ENCODE assay signal across 15 mouse cellular contexts in genomic region chr12:39742156-39743063, GRCm38 (mm10).
A peak's percentile ranks its signal among the peaks of the same experiment; 100 is the strongest.
DNase-seq lines count a peak whose midpoint lies in the region; ATAC-seq and TF ChIP-seq lines count a peak whose summit lies in the region.
"Had no signal": no experiment of that assay in that cellular context is flagged by ENCODE, and none has a peak within 500 bp of the region (broad histone marks: within the 10 kb centered on the region; RNA-seq: fewer than 3 reads in every experiment).

No protein-coding gene starts in this region.

- H3K27ac ChIP-seq in embryonic facial prominence, embryonic 10.5 days (replicated peaks) = no peak overlapping the region; the same call in 1 of the 2 replicates
- no peak overlapping the region for H3K27ac ChIP-seq in hindbrain, embryonic 12.5 days
- peak overlapping the region; percentile 60; the same call in 1 of the 2 replicates for H3K27ac ChIP-seq in neural tube, embryonic 11.5 days (ENCODE audit: low read depth, low read length)
- H3K27ac ChIP-seq in stomach, postnatal 0 days (replicated peaks) = no peak overlapping the region
- H3K27ac ChIP-seq: heart, embryonic 10.5 days; liver, embryonic 15.5 days had no signal

- H3K27me3 ChIP-seq in embryonic facial prominence, embryonic 10.5 days (replicated peaks; ENCODE audit: low read depth, poor library complexity, severe bottlenecking) = no peaks in the 10 kb centered on the region
- no peaks in the 10 kb centered on the region for H3K27me3 ChIP-seq in hindbrain, embryonic 12.5 days
- H3K27me3 ChIP-seq in neural tube, embryonic 11.5 days (ENCODE audit: control insufficient read depth, insufficient read depth, low read length) = no peaks in the 10 kb centered on the region
- no peaks in the 10 kb centered on the region for H3K27me3 ChIP-seq in stomach, postnatal 0 days (ENCODE audit: control insufficient read depth, insufficient read depth, low read length)
- H3K27me3 ChIP-seq: CH12.LX; liver, embryonic 15.5 days had no signal

- H3K9ac ChIP-seq in hindbrain, embryonic 12.5 days = no peak overlapping the region
- H3K9ac ChIP-seq in neural tube, embryonic 11.5 days (ENCODE audit: low read length) = no peak overlapping the region
- H3K9ac ChIP-seq in stomach, postnatal 0 days (ENCODE audit: low read length) = no peak overlapping the region
- H3K9ac ChIP-seq: liver, embryonic 15.5 days had no signal

- no peak for TF ChIP-seq CTCF in stomach, postnatal 0 days (IDR thresholded peaks at IDR 0.05; ENCODE audit: low read depth)

- no peak overlapping the region for H3K4me3 ChIP-seq in embryonic facial prominence, embryonic 10.5 days
- no peak overlapping the region for H3K4me3 ChIP-seq in hindbrain, embryonic 12.5 days
- H3K4me3 ChIP-seq in neural tube, embryonic 11.5 days (ENCODE audit: low read depth, low read length) = no peak overlapping the region
- no peak overlapping the region for H3K4me3 ChIP-seq in stomach, postnatal 0 days (ENCODE audit: low read depth, low read length)
- H3K4me3 ChIP-seq: heart, embryonic 10.5 days; liver, embryonic 15.5 days had no signal

- H3K4me1 ChIP-seq in embryonic facial prominence, embryonic 10.5 days = peaks cover 7% of the 10 kb centered on the region
- H3K4me1 ChIP-seq in hindbrain, embryonic 12.5 days = peaks cover 8% of the 10 kb centered on the region; the same call in 1 of the 2 replicates
- H3K4me1 ChIP-seq in neural tube, embryonic 11.5 days (ENCODE audit: control insufficient read depth, insufficient read depth, low read length) = peaks cover 5% of the 10 kb centered on the region
- no peaks in the 10 kb centered on the region for H3K4me1 ChIP-seq in stomach, postnatal 0 days (replicated peaks; ENCODE audit: control insufficient read depth, insufficient read depth)
- H3K4me1 ChIP-seq: heart, embryonic 10.5 days; liver, embryonic 15.5 days had no signal

- no peaks in the 10 kb centered on the region for H3K9me3 ChIP-seq in embryonic facial prominence, embryonic 10.5 days
- H3K9me3 ChIP-seq in hindbrain, embryonic 12.5 days (replicated peaks) = no peaks in the 10 kb centered on the region
- no peaks in the 10 kb centered on the region for H3K9me3 ChIP-seq in neural tube, embryonic 11.5 days (ENCODE audit: control insufficient read depth, low read length)
- H3K9me3 ChIP-seq in stomach, postnatal 0 days (ENCODE audit: control insufficient read depth, low read length) = no peaks in the 10 kb centered on the region
- H3K9me3 ChIP-seq: heart, embryonic 10.5 days; liver, embryonic 15.5 days had no signal

- peak; percentile 88 for ATAC-seq in hindbrain, embryonic 12.5 days (ENCODE audit: low FRiP score)
- ATAC-seq in neural tube, embryonic 11.5 days (ENCODE audit: insufficient read depth, low FRiP score, low TSS enrichment) = peak; percentile 88
- no peak for ATAC-seq in stomach, postnatal 0 days (ENCODE audit: low FRiP score, low TSS enrichment)
- ATAC-seq: activated CD4-positive, CD25-positive, alpha-beta regulatory T cell, adult 4 months had no signal

- peak; percentile 40 for DNase-seq in R1 (ENCODE audit: low read depth, low spot score)
- DNase-seq in embryonic facial prominence, embryonic 10.5 days (ENCODE audit: low spot score) = peak; percentile 19
- peak; percentile 72 for DNase-seq in neural tube, embryonic 11.5 days (ENCODE audit: low spot score)
- no peak for DNase-seq in lung, adult 18-20 months
- DNase-seq in yolk sac, embryonic 10.5 days (ENCODE audit: low spot score) = no peak
- DNase-seq in stomach, postnatal 0 days (ENCODE audit: low spot score) = no peak
- no peak for DNase-seq in lung, postnatal 4 days
- DNase-seq: cerebellum, postnatal 36 days; kidney, postnatal 10 days; right cerebral cortex, adult 18-20 months had no signal

- H3K4me2 ChIP-seq in hindbrain, embryonic 12.5 days (replicated peaks) = no peak overlapping the region
- no peak overlapping the region for H3K4me2 ChIP-seq in neural tube, embryonic 11.5 days (ENCODE audit: low read depth)
- H3K4me2 ChIP-seq in stomach, postnatal 0 days (replicated peaks; ENCODE audit: low read depth) = no peak overlapping the region
- H3K4me2 ChIP-seq: liver, embryonic 15.5 days had no signal

- WGBS in embryonic facial prominence, embryonic 10.5 days = 60% methylated on average over 11 of the region's 11 CpGs
- 31% methylated on average over 11 of the region's 11 CpGs for WGBS in hindbrain, embryonic 12.5 days
- 38% methylated on average over 11 of the region's 11 CpGs for WGBS in neural tube, embryonic 11.5 days
- WGBS in stomach, postnatal 0 days = 58% methylated on average over 11 of the region's 11 CpGs

- no peaks in the 10 kb centered on the region for H3K36me3 ChIP-seq in embryonic facial prominence, embryonic 10.5 days (replicated peaks)
- no peaks in the 10 kb centered on the region for H3K36me3 ChIP-seq in hindbrain, embryonic 12.5 days
- H3K36me3 ChIP-seq in neural tube, embryonic 11.5 days (ENCODE audit: control insufficient read depth, insufficient read depth, low read length) = no peaks in the 10 kb centered on the region
- H3K36me3 ChIP-seq in stomach, postnatal 0 days (ENCODE audit: control insufficient read depth, insufficient read depth, low read length) = no peaks in the 10 kb centered on the region
- H3K36me3 ChIP-seq: heart, embryonic 10.5 days; liver, embryonic 15.5 days had no signal

- TF ChIP-seq EP300 in stomach, postnatal 0 days (optimal IDR thresholded peaks at IDR 0.05) = no peak

Comparison
In these comparisons a context has a peak if more than half of its experiments do, and no peak if none do; other contexts are left out.
1. DNase-seq: peak in R1 (single experiment), embryonic facial prominence, embryonic 10.5 days (single experiment) and neural tube, embryonic 11.5 days (single experiment); none in lung, adult 18-20 months (0 of 2), yolk sac, embryonic 10.5 days (single experiment), stomach, postnatal 0 days (single experiment) and lung, postnatal 4 days (0 of 2).